Mouse (Mus musculus): Measurements from ENCODE around the gene Serinc1.

Serinc1 gene

DNA sequence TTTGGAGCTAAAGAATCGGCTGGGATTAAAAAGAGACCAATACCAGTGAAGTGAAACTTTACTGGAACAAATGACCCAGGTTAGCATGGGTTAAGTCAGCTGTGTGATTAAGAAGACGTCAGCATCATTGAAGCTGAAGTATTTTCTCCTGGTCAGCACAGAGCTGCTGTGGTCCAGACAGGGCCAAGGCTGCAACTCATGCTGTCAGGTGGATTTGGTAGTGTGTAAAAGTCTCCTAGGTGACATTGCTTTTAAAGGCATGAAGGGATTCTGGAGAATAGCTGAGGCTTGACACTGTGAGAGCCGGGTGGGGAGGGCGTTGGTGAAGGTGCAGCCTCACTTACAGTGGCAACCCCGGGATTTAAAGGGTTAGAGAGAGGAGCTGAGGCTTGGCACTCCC lies 50.6 kb downstream of the Serinc1 start:
- no peak for DNase-seq

DNA sequence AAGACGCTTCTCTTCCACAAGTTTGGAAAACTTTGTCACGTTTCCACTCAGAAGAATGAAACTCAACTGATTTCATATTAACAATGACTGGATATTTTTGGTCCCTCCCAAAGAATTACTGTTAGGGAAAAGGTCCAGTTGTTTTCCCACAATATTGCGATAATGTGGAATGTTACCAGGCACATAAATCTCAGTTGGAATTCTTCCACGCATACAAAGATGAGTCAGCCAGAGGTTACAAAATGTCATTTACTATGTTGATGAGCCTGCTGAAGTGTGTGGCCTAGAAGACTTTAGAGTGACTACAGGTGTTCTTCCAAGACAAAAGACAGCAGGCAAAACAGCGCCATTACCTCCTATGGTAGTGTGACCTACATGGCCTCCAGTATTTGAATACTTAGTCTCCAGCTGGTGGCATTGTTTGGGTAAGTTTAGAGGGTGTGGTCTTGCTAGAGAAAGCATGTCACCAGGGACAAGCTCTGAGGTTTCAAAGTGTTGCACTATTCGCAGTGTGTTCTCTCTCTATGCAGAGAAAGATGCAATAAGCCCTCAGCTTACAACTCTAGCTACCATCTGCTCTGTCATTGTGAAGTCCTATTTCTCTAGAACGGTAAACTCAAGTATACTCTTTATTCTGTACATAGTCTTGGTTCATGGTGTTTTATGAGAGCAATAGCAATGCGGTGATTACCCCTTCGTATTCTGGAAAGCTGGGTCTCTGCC lies 55.0 kb downstream of the Serinc1 start:
- no peak for DNase-seq
